Mouse (Mus musculus): ENCODE measurements at regions not wholly inside any gene's neighbourhood (a gene's known extent, or its start where the extent isn't known, plus 50 kb on each side); places are given as distances from the start of the nearest gene placed in this dataset.
A peak's percentile ranks its signal among the peaks of the same experiment; 100 is the strongest.

- no peak for DNase-seq (ENCODE audit: low spot score in 2 of 2)
- intact Hi-C loops (cut with DNase I): loop anchor here (2.0 to 10.0 kb wide), 2 partner anchors 64 to 1542 kb away; no protein-coding TSS in a partner anchor
Observed at GRCm38 (mm10) chr9:117967080-117967479, 73.2 kb upstream of the Azi2 start.

GRCm38 (mm10) chr9:117966326-117966989, 73.8 kb upstream of the Azi2 start:
- peak; percentile 47 to 69 for DNase-seq (ENCODE audit: low spot score in 2 of 2)
- intact Hi-C loops (cut with DNase I): loop anchor here (2.0 to 10.0 kb wide), 2 partner anchors 64 to 1542 kb away; no protein-coding TSS in a partner anchor

- DNase-seq (ENCODE audit: low spot score in 2 of 2): peak in 1 of 2 experiments; percentile 19
- intact Hi-C loops (cut with DNase I): loop anchor here (10.0 kb wide), 1 partner anchor 1538 kb away; no protein-coding TSS in a partner anchor
Observed at GRCm38 (mm10) chr9:117962088-117963030, 77.9 kb upstream of the Azi2 start.

GRCm38 (mm10) chr9:117959845-117960244, 80.5 kb upstream of the Azi2 start:
- no peak for DNase-seq (ENCODE audit: low spot score in 2 of 2)
- intact Hi-C loops (cut with DNase I): loop anchor here (10.0 kb wide), 1 partner anchor 1535 kb away; no protein-coding TSS in a partner anchor

- DNase-seq (ENCODE audit: low spot score in 2 of 2): no peak
- intact Hi-C loops (cut with DNase I): no loop called here
Observed at GRCm38 (mm10) chr9:117957195-117957594, 83.1 kb upstream of the Azi2 start.

GRCm38 (mm10) chr9:117956691-117957090, 83.6 kb upstream of the Azi2 start:
- intact Hi-C loops (cut with DNase I): no loop called here
- DNase-seq (ENCODE audit: low spot score in 2 of 2): no peak

GRCm38 (mm10) chr9:117927466-117927847, 112.8 kb upstream of the Azi2 start:
- intact Hi-C loops (cut with DNase I): no loop called here

GRCm38 (mm10) chr9:117926700-117927465, 113.4 kb upstream of the Azi2 start:
- DNase-seq (ENCODE audit: low spot score in 2 of 2): peak in 1 of 2 experiments; percentile 63
- intact Hi-C loops (cut with DNase I): no loop called here

More at GRCm38 (mm10) chr9:117927466-117927847, 112.8 kb upstream of the Azi2 start:
- no peak for DNase-seq (ENCODE audit: low spot score in 2 of 2)

- no peak for DNase-seq (ENCODE audit: low spot score in 2 of 2)
- intact Hi-C loops (cut with DNase I): no loop called here
Observed at GRCm38 (mm10) chr9:117922992-117923391, 117.3 kb upstream of the Azi2 start.

- DNase-seq (ENCODE audit: low spot score in 2 of 2): no peak
- intact Hi-C loops (cut with DNase I): no loop called here
Observed at GRCm38 (mm10) chr9:117907895-117908424, 132.3 kb upstream of the Azi2 start.

- intact Hi-C loops (cut with DNase I): no loop called here
- peak in 1 of 2 experiments; percentile 6 for DNase-seq (ENCODE audit: low spot score in 2 of 2)
Observed at GRCm38 (mm10) chr9:117905045-117905747, 135.1 kb upstream of the Azi2 start.

GRCm38 (mm10) chr9:117904621-117905020, 135.7 kb upstream of the Azi2 start:
- no peak for DNase-seq (ENCODE audit: low spot score in 2 of 2)
- intact Hi-C loops (cut with DNase I): loop anchor here (5.0 kb wide), 1 partner anchor 133 kb away; no protein-coding TSS in a partner anchor

- DNase-seq (ENCODE audit: low spot score in 2 of 2): peak; percentile 30 to 47
- intact Hi-C loops (cut with DNase I): loop anchor here (2.0 to 5.0 kb wide), 2 partner anchors 64 to 134 kb away; no protein-coding TSS in a partner anchor
Observed at GRCm38 (mm10) chr9:117903025-117903424, 137.3 kb upstream of the Azi2 start.

- intact Hi-C loops (cut with DNase I): loop anchor here (2.0 to 5.0 kb wide), 2 partner anchors 64 to 135 kb away; no protein-coding TSS in a partner anchor
Observed at GRCm38 (mm10) chr9:117902239-117902939, 137.9 kb upstream of the Azi2 start.

GRCm38 (mm10) chr9:117900631-117901030, 139.7 kb upstream of the Azi2 start:
- DNase-seq (ENCODE audit: low spot score in 2 of 2): no peak
- intact Hi-C loops (cut with DNase I): loop anchor here (5.0 kb wide), 1 partner anchor 137 kb away; no protein-coding TSS in a partner anchor

More at GRCm38 (mm10) chr9:117902239-117902939, 137.9 kb upstream of the Azi2 start:
- no peak for DNase-seq (ENCODE audit: low spot score in 2 of 2)

GRCm38 (mm10) chr9:117896517-117896916, 143.8 kb upstream of the Azi2 start:
- intact Hi-C loops (cut with DNase I): no loop called here
- DNase-seq (ENCODE audit: low spot score in 2 of 2): no peak

- DNase-seq (ENCODE audit: low spot score in 2 of 2): no peak
- intact Hi-C loops (cut with DNase I): no loop called here
Observed at GRCm38 (mm10) chr9:117892601-117893000, 147.7 kb upstream of the Azi2 start.

- intact Hi-C loops (cut with DNase I): no loop called here
- DNase-seq (ENCODE audit: low spot score in 2 of 2): no peak
Observed at GRCm38 (mm10) chr9:117873172-117873571, 167.1 kb upstream of the Azi2 start.

Measured in left cerebral cortex, postnatal 25 days (tissue).